Mouse (Mus musculus) lung, embryonic 15.5 days (tissue): ENCODE data around the gene Mt3. TPM values are rescaled to one million over a fixed set of nuclear protein-coding genes. Genes with fewer than 3 reads are reported as not detected.
"Not testable (repeated sequence)": the region's sequence is repeated elsewhere in the genome, so short reads cannot be mapped to it uniquely, and the experiment has no call there.

ENCODE experiments used
- ATAC-seq: fragments of 200-750 bp; cut with Nextera tagmentation; 2 replicates; pipeline ENCODE4 v1.8.0; 2017; ENCODE audit warnings: moderate number of reproducible peaks, borderline replicate concordance; ENCODE audit not compliant: low FRiP score, low TSS enrichment; ENCODE audit errors: extremely low read depth
- H3K27ac ChIP-seq: fragments of 300-500 bp; sonication (generic); 2 replicates; pipeline ENCODE4 v1.5.1; 2015; ENCODE audit warnings: moderate library complexity, mild to moderate bottlenecking, inconsistent platforms
- H3K27me3 ChIP-seq: fragments of 300-500 bp; sonication (generic); 2 replicates; pipeline ENCODE4 v1.6.1; 2015; ENCODE audit warnings: inconsistent platforms
- H3K36me3 ChIP-seq: fragments of 300-500 bp; sonication (generic); 2 replicates; pipeline ENCODE4 v1.6.1; 2015; ENCODE audit warnings: inconsistent platforms
- H3K4me1 ChIP-seq: fragments of 300-500 bp; sonication (generic); 2 replicates; pipeline ENCODE4 v1.6.1; 2015; ENCODE audit warnings: inconsistent platforms
- H3K4me2 ChIP-seq: fragments of 300-500 bp; sonication (generic); 2 replicates; pipeline ENCODE4 v1.6.1; 2015; ENCODE audit warnings: inconsistent platforms, mild to moderate bottlenecking, moderate library complexity
- H3K4me3 ChIP-seq: fragments of 300-500 bp; sonication (generic); 2 replicates; pipeline ENCODE4 v1.5.1; 2015; ENCODE audit warnings: mild to moderate bottlenecking, inconsistent platforms
- H3K9ac ChIP-seq: fragments of 300-500 bp; sonication (generic); 2 replicates; pipeline ENCODE4 v1.6.1; 2015; ENCODE audit warnings: inconsistent platforms
- H3K9me3 ChIP-seq: fragments of 300-500 bp; sonication (generic); 2 replicates; pipeline ENCODE4 v1.6.1; 2016; ENCODE audit warnings: inconsistent platforms
- WGBS: fragments of 180-500 bp; shearing (Covaris S2); methylation state at CpG from one replicate; pipeline ENCODE4 v1.1.7; 2015; 5-methylcytosine and 5-hydroxymethylcytosine counted together
- polyA plus RNA-seq: library from polyadenylated mRNA; unstranded; fragments of >200 nt; fragmentation: Nextera tagmentation; extraction: Ambion mirVana; gene quantifications from 2 replicates; pipeline ENCODE4 v1.2.1, GENCODE M21; 2015

The Mt3 gene
- polyA plus RNA-seq, 1 experiment from 2014 or later, result 5.5 TPM

DNA sequence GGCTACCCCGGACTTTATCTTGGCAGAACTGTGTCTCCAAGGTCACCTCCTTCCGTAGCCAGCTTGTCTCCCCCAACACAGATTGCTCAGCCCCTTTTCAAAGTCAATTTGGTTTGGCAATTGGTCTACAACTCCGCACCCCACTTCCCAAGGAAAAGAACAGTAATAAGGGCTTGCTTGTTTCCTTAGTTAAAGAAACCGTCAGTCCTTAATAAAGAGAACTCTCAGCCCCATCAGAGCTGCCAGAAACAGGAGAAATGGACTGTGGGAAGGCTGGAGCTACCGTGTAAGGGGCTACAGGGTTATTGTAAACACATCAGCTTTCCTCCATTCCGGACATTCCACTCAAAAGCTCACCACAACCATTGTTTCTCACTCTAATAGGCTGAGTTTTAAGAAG is 2.1 kb downstream of the Mt3 start:
- no peak overlapping the region for H3K4me3 ChIP-seq
- no peak overlapping the region for H3K9ac ChIP-seq
- peaks cover 14% of the 10 kb centered on the region; the same call in 1 of the 2 replicates for H3K27me3 ChIP-seq
- H3K27ac ChIP-seq, result no peak overlapping the region
- ATAC-seq, result no peak
- H3K9me3 ChIP-seq, result no peaks in the 10 kb centered on the region
- H3K4me2 ChIP-seq, result no peak overlapping the region
- WGBS, result 20% methylated on average over 6 of the region's 6 CpGs
- no peaks in the 10 kb centered on the region for H3K36me3 ChIP-seq
- H3K4me1 ChIP-seq, result peaks cover 28% of the 10 kb centered on the region

DNA sequence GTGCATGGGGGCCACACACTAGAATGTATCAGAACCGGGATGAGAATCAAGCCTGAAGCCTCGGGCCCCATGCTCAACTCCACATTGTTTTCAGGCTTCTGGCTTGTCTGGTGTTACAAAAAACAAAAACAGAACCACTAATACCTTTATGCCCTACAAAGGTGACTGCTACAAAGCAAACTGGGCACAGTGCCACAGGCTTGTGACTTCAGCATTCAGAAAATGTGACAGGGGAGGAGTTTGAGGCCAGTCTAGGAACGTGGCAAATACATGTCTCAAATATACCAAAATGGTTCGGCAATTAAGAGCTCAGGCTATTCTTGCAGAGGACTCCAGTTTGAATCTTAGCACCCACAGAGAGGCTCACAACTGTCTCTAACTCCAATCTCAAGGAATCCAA is 3.7 kb downstream of the Mt3 start:
- H3K27me3 ChIP-seq, result peaks cover 14% of the 10 kb centered on the region; the same call in 1 of the 2 replicates
- 63% methylated on average over 4 of the region's 4 CpGs for WGBS
- ATAC-seq, result no peak
- no peaks in the 10 kb centered on the region for H3K9me3 ChIP-seq
- no peak overlapping the region for H3K9ac ChIP-seq
- no peak overlapping the region for H3K27ac ChIP-seq
- no peaks in the 10 kb centered on the region for H3K36me3 ChIP-seq
- no peak overlapping the region for H3K4me3 ChIP-seq
- peaks cover 28% of the 10 kb centered on the region for H3K4me1 ChIP-seq
- no peak overlapping the region for H3K4me2 ChIP-seq

DNA sequence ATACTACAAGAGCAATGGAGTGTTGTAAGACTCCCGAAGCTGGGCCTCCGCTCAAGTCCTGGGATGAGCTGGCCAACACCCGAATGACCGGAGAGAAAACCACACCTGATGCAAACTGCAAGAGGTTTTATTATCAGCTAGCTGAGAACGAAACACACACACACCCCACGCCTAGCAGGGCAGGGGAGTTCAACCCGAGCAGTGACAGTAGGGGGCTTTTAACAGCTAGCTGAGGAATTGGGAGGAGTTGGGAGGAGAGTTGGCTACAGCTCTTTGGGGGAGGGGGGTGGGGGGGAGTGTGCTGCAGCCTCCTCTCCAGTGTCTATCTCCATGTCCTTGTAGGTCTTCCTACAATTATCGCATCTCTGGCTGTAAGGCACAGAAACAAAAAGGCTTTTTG is 13.4 kb downstream of the Mt3 start:
- H3K4me1 ChIP-seq, H3K4me2 ChIP-seq, H3K4me3 ChIP-seq, H3K9ac ChIP-seq, H3K27ac ChIP-seq, H3K9me3 ChIP-seq, ATAC-seq, H3K36me3 ChIP-seq: not testable (repeated sequence)
- H3K27me3 ChIP-seq, result peaks cover 13% of the 10 kb centered on the region
- WGBS, result 59% methylated on average over 8 of the region's 8 CpGs

DNA sequence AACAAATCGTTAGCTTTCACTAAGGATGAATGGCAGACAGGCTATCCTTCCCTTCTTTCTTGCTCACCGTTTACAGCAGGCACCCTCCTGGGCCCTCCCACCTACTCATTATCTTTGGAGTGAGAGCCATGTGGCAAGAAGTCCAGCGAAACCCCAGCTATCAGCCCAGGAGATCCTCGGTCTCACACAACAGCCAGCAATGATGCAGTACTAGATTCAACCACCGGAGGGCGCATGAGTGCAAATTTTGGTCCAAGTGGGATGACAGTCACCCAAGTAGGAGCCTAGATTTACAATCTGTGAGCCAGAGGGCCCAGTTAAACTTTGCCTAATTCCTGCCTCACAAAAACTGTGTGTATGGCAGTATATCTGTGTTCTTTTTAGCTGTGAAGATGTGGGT is 14.8 kb downstream of the Mt3 start:
- no peak overlapping the region for H3K4me2 ChIP-seq
- H3K9ac ChIP-seq, result no peak overlapping the region
- no peaks in the 10 kb centered on the region for H3K9me3 ChIP-seq
- no peak overlapping the region for H3K27ac ChIP-seq
- H3K36me3 ChIP-seq, result no peaks in the 10 kb centered on the region
- H3K4me3 ChIP-seq, result no peak overlapping the region
- peaks cover 14% of the 10 kb centered on the region for H3K4me1 ChIP-seq
- ATAC-seq, result no peak
- peaks cover 28% of the 10 kb centered on the region for H3K27me3 ChIP-seq
- 9% methylated on average over 6 of the region's 6 CpGs for WGBS

DNA sequence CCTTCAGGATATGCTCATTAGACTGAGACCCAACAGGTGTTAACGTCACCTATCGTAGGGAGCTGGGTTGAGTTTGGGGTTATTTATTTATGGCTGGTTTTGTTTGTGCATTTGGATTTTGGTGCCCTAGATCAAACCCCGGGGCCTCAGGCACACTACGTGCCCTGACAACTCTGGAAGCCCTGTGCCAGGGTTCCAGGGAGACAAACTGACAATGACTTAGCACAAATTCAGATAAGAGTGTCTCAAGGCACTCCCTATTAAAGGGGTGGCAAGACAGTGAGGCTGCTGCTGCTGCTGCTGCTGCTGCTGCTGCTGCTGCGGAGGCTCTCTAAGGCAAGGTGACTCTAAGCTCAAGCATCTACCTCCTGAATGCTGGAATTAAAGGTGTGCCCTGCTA is 17.1 kb downstream of the Mt3 start:
- H3K9ac ChIP-seq, result no peak overlapping the region
- no peak for ATAC-seq
- peaks cover 26% of the 10 kb centered on the region for H3K4me1 ChIP-seq
- no peak overlapping the region for H3K27ac ChIP-seq
- H3K4me2 ChIP-seq, result no peak overlapping the region
- no peak overlapping the region for H3K4me3 ChIP-seq
- H3K27me3 ChIP-seq, result peaks cover 51% of the 10 kb centered on the region
- 83% methylated on average over 5 of the region's 5 CpGs for WGBS
- H3K9me3 ChIP-seq, result no peaks in the 10 kb centered on the region
- no peaks in the 10 kb centered on the region for H3K36me3 ChIP-seq

DNA sequence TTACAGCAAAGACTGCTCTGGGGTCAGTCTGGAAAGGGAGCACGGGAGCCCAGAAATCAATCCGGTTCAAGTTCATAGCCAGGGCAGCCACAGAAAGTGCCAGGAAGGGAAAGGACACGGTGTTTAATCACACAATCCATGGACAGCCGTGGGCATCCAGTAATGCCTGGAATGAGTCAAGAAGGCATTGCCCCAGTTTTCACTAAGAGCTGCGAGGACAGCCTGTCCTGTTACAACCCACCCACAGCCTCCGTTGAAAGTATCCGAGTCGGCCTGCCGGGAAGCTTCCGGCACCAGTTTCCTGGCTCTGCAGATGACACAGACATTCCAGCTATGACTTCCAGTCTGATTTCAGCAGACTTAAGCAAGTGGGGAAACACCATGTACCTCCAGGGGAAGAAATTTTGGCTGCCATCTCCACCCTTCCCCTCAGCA is 18.9 kb downstream of the Mt3 start:
- peaks cover 68% of the 10 kb centered on the region for H3K27me3 ChIP-seq
- peak overlapping the region; percentile 92 for H3K4me2 ChIP-seq
- no peaks in the 10 kb centered on the region for H3K36me3 ChIP-seq
- H3K9me3 ChIP-seq, result no peaks in the 10 kb centered on the region
- peak overlapping the region; percentile 46 for H3K4me3 ChIP-seq
- H3K27ac ChIP-seq, result no peak overlapping the region
- 37% methylated on average over 10 of the region's 10 CpGs for WGBS
- H3K9ac ChIP-seq, result no peak overlapping the region
- ATAC-seq, result no peak
- peaks cover 26% of the 10 kb centered on the region for H3K4me1 ChIP-seq

DNA sequence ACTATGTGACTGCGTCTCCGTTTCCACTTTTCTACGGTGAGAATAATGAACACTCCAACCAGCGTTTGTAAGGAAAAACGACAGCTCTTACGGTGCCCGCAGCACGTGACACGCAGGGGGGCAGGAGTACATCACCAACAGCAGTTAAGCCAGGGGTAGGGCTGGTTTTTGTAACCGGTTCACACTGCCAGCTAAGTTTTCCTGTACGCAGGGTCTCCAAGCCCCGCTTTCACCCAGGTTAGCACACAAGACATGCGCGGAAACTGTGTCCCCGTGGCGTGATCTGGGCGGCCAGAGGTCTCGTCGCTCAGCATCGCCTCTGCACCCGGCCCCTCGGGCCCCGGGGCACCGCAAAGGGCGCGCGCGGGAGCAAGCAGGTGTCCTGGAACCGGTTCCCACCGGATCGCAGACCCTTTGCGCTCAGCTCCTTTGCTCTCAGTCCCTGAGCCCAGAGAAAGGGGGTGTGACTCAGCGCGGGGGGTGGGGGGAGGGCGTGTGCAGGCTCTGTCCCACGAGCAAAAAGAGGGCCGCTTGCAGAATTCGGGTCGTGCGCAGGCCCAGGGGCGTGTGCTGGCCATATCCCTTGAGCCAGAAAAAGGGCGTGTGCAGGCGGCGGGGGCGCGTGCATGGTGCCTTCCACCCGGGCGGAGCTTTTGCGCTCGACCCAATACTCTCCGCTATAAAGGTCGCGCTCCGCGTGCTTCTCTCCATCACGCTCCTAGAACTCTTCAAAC is 19.8 kb downstream of the Mt3 start, which contains the start of gene Mt2:
Gene Mt2 (plus strand): TSS at position 590 of the 734 bp plus-strand sequence.
- H3K27ac ChIP-seq, result 0 out of 2 replicates have a peak within 1 kb of the TSS, but pooled peaks have one; percentile 37
- peak; percentile 79 for ATAC-seq
- peak within 1 kb of the TSS; percentile 40 for H3K9ac ChIP-seq
- H3K4me1 ChIP-seq, result peaks cover 24% of the 10 kb centered on the region
- peak within 1 kb of the TSS; percentile 92 for H3K4me2 ChIP-seq
- H3K27me3 ChIP-seq, result peaks cover 77% of the 10 kb centered on the region
- no peaks in the 10 kb centered on the region for H3K36me3 ChIP-seq
- H3K9me3 ChIP-seq, result no peaks in the 10 kb centered on the region
- WGBS, result under 1% methylated on average over 55 of the region's 56 CpGs
- peak within 1 kb of the TSS; percentile 46 for H3K4me3 ChIP-seq

DNA sequence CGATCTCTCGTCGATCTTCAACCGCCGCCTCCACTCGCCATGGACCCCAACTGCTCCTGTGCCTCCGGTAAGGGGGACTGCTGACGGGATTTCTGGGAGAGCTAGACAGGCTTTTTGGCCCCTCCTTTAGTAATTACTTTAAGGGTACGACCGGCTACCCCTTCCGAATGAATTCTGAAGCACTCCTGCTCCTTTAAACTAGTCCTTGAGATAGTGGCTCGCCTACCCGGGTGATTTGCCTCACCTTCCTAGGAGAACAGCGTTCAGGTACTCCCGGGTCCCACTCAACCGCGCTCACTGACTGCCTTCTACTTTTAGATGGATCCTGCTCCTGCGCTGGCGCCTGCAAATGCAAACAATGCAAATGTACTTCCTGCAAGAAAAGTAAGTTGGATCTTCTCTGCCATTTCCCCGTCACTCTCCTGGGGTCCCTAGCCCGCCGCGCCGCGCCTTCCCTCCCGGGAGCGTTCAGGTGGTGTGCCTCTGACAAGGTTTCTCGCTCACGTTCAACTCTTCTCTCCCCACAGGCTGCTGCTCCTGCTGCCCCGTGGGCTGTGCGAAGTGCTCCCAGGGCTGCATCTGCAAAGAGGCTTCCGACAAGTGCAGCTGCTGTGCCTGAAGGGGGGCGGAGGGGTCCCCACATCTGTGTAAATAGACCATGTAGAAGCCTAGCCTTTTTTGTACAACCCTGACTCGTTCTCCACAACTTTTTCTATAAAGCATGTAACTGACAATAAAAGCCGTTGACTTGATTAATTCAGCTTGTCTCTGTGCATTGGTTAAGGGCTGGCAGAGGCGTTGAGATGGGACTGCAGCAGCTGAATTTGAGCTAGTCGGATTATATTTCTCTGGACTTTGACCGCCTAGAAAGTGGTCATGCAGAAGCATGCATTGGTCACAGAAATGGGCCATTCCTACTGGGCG is 20.7 kb downstream of the Mt3 start:
- Histone ChIP-seq H3K9me3 (no peaks in the 10 kb centered on the region), H3K4me2 (peak overlapping the region; percentile 92), H3K4me1 (peaks cover 24% of the 10 kb centered on the region), H3K27ac (0 out of 2 replicates have a peak overlapping the region, but pooled peaks have one; percentile 37), H3K36me3 (no peaks in the 10 kb centered on the region), H3K4me3 (peak overlapping the region; percentile 46), H3K9ac (0 out of 2 replicates have a peak overlapping the region, but pooled peaks have one; percentile 40), H3K27me3 (peaks cover 85% of the 10 kb centered on the region)
- WGBS, result 2% methylated on average over 39 of the region's 39 CpGs
- no peak for ATAC-seq

DNA sequence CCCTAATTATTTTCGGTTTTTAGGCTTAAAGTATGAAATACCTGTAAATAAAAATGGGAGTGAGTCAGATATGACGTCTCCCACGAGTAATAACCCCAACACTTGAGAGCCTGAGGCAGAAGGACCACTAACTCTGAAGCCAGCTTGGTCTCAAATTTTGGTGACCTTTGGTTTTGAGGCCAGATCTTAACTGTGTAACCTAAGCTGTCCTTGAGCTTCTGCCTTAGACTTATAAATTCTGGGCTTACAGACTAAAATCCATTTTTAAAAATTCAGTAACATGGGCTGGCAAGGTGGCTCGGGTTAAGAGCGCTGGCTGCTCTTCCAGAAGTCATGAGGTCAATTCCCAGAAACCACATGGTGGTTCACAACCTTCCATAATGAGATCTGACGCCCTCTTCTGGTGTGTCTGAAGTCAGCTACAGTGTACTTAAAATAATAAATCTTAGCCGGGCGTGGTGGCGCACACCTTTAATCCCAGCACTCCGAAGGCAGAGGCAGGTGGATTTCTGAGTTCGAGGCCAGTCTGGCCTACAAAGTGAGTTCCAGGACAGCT is 21.5 kb downstream of the Mt3 start:
- 56% methylated on average over 11 of the region's 11 CpGs for WGBS
- no peak overlapping the region for H3K9ac ChIP-seq
- H3K4me2 ChIP-seq, result peak overlapping the region; percentile 92
- H3K27me3 ChIP-seq, result peaks cover 89% of the 10 kb centered on the region
- peaks cover 24% of the 10 kb centered on the region for H3K4me1 ChIP-seq
- H3K9me3 ChIP-seq, result no peaks in the 10 kb centered on the region
- no peak overlapping the region for H3K4me3 ChIP-seq
- H3K36me3 ChIP-seq, result no peaks in the 10 kb centered on the region
- no peak for ATAC-seq
- no peak overlapping the region for H3K27ac ChIP-seq

DNA sequence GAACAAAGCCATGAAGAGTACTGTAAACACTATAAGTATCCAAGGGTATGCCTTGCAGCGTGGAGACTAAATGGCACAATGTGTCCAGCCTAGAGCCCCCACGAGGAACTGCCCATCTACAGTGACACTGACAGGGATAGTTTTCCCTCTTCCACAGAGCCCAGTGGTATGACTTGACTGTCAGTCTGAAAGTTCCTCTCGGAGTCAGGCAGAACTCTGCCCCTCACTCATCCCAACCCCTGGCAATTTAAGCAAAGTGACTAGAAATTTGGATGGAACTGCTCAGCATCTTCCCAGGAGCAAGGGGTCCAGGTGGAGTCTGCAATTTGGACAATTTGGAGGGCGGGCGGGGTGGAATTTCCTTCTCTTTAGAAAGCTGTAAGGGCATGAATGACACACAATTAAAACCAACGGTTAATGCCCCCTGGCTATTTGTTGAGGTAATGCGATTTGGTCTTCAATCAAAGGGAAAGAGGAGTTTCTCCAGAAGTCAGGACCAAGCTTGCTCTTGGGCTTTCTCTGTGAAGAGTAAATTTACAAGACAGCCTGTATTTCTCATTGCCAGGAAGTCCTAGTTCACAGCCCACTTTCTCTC is 22.3 kb downstream of the Mt3 start:
- H3K36me3 ChIP-seq, result no peaks in the 10 kb centered on the region

DNA sequence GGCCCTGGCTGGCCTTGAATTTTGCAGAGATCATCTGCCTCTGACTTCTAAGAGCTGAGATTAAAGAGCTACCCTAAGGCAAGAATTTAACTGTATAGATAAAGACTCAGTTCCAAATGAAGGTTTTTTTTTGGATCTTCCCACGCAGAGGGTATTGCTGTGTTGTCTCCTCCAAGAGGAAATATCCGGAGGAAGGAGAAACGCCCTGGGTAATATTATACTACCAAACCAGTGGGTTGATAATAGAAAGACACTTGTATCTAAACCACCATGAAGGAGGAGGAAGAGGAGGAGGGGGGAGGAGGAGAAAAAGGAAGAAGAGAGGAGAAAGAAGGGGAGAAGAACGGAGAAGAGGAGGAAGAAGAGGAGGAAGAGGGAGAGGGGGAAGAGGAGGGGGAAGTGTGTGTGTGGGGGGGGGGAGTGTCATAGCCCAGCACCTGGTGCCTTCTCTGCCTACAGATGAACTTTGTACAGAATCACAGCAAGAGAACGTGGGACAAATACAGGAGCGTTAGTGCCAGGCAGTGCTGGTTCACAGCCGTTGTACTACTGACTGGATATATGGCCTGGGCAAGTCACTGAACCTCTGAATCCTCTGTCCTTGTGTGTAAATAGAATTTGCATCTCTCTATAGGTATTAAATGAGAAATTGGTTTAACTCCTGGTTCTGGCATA is 25.4 kb downstream of the Mt3 start:
- Histone ChIP-seq H3K27ac (no peak overlapping the region), H3K4me3 (no peak overlapping the region), H3K9me3 (no peaks in the 10 kb centered on the region), H3K4me1 (peaks cover 18% of the 10 kb centered on the region), H3K27me3 (peaks cover 92% of the 10 kb centered on the region), H3K9ac (no peak overlapping the region), H3K36me3 (no peaks in the 10 kb centered on the region), H3K4me2 (no peak overlapping the region)
- ATAC-seq, result no peak
- 62% methylated on average over 7 of the region's 7 CpGs for WGBS

More for the DNA sequence above, 22.3 kb downstream of the Mt3 start:
- Histone ChIP-seq H3K9ac (no peak overlapping the region), H3K9me3 (no peaks in the 10 kb centered on the region), H3K4me1 (peaks cover 27% of the 10 kb centered on the region), H3K27me3 (peaks cover 90% of the 10 kb centered on the region), H3K27ac (no peak overlapping the region), H3K4me2 (no peak overlapping the region), H3K4me3 (no peak overlapping the region)
- ATAC-seq, result no peak
- WGBS, result 33% methylated on average over 7 of the region's 7 CpGs
